Mouse (Mus musculus): ENCODE measurements at regions not wholly inside any gene's neighbourhood (a gene's known extent, or its start where the extent isn't known, plus 50 kb on each side); places are given as distances from the start of the nearest gene placed in this dataset.

DNA sequence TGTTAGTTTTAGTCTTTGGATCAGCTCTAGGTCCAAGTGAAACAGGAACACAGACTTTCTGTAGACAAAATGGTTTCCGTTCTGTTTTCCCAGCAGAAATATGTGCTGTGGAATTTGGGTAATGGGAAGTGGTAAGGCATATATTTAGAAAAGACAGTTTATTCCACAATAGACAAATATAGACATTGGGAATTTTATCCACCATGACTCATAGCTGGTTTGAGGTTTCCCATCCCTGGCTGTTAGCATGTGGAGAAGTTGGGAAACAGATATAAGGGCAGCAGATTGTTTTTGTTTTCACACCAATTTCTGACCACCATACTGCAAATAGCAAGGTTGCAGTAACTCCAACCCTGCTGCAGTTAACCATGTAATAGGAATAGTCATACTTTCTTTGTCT lies 385.0 kb upstream of the Adam34 start:
- no peak for TF ChIP-seq CTCF (conservative IDR thresholded peaks at IDR 0.05; ENCODE audit: insufficient read depth, insufficient read length, low read depth, low read length)
- no peak for TF ChIP-seq POLR2A (IDR thresholded peaks at IDR 0.05; ENCODE audit: low read depth, low read length)

All from kidney, adult 2 months (tissue).